Mouse (Mus musculus) heart, embryonic 15.5 days (tissue): Measurements from ENCODE around the gene Map3k11. TPM values are rescaled to one million over a fixed set of nuclear protein-coding genes. Genes with fewer than 3 reads are reported as not detected.
A peak's percentile ranks its signal among the peaks of the same experiment; 100 is the strongest.

ENCODE experiments used
- ATAC-seq: fragments of 200-750 bp; cut with Nextera tagmentation; replicated peaks from 2 replicates; pipeline ENCODE4 v1.8.0; 2017; ENCODE audit warnings: low read depth, moderate TSS enrichment; ENCODE audit not compliant: insufficient number of reproducible peaks, insufficient read depth, low FRiP score
- H3K27ac ChIP-seq: fragments of 300-500 bp; sonication (generic); 2 replicates; pipeline ENCODE4 v1.5.1; 2015; ENCODE audit warnings: mild to moderate bottlenecking, inconsistent platforms
- H3K27me3 ChIP-seq: fragments of 300-500 bp; sonication (generic); 2 replicates; pipeline ENCODE4 v1.6.1; 2015; ENCODE audit warnings: inconsistent platforms
- H3K36me3 ChIP-seq: fragments of 300-500 bp; sonication (generic); 2 replicates; pipeline ENCODE4 v1.6.1; 2015; ENCODE audit warnings: mild to moderate bottlenecking, inconsistent platforms
- H3K4me1 ChIP-seq: fragments of 300-500 bp; sonication (generic); replicated peaks from 2 replicates; pipeline ENCODE4 v1.6.1; 2015; ENCODE audit warnings: inconsistent platforms
- H3K4me2 ChIP-seq: fragments of 300-500 bp; sonication (generic); 2 replicates; pipeline ENCODE4 v1.6.1; 2015; ENCODE audit warnings: inconsistent platforms, mild to moderate bottlenecking, moderate library complexity
- H3K4me3 ChIP-seq: fragments of 300-500 bp; sonication (generic); 2 replicates; pipeline ENCODE4 v1.5.1; 2015; ENCODE audit warnings: mild to moderate bottlenecking, inconsistent platforms
- H3K9ac ChIP-seq: fragments of 300-500 bp; sonication (generic); 2 replicates; pipeline ENCODE4 v1.6.1; 2015; ENCODE audit warnings: mild to moderate bottlenecking, inconsistent platforms
- H3K9me3 ChIP-seq: fragments of 300-500 bp; sonication (generic); replicated peaks from 2 replicates; pipeline ENCODE4 v1.6.1; 2016; ENCODE audit warnings: inconsistent platforms
- WGBS: fragments of 180-500 bp; shearing (Covaris S2); methylation state at CpG from one replicate; pipeline ENCODE4 v1.1.7; 2015; ENCODE audit warnings: mixed read lengths; 5-methylcytosine and 5-hydroxymethylcytosine counted together
- polyA plus RNA-seq: library from polyadenylated mRNA; unstranded; fragments of >200 nt; fragmentation: Nextera tagmentation; extraction: Ambion mirVana; gene quantifications from 2 replicates; pipeline ENCODE4 v1.2.1, GENCODE M21; 2015

The Map3k11 gene
- polyA plus RNA-seq, 1 experiment from 2014 or later = 23.7 TPM

DNA sequence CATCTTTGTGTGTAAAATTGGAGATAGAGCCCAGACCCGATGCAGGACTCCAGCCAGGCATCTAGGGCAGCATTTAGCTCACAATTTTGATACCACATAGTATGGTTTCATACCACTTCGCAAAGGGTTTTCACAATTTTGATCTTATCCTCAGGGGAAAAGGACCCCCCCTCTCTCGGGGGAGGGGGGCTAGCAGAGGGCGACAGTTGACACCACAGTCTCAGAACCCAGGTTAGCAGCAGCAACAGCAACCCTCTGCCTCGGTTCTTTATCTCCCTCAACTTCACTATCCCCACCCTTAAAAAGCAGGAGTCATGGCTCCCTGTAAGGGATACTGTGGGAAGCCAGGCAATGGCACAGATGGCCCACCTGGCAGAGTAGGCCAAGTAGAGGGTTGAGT, 24.7 kb downstream of the Map3k11 start:
- ATAC-seq = no peak
- H3K27me3 ChIP-seq = no peaks in the 10 kb centered on the region
- H3K4me1 ChIP-seq = peaks cover 35% of the 10 kb centered on the region
- H3K4me2 ChIP-seq = peak overlapping the region; percentile 39
- H3K9ac ChIP-seq = 0 out of 2 replicates have a peak overlapping the region, but pooled peaks have one; percentile 1
- no peaks in the 10 kb centered on the region for H3K9me3 ChIP-seq
- peak overlapping the region; percentile 12 for H3K4me3 ChIP-seq
- peaks cover 84% of the 10 kb centered on the region for H3K36me3 ChIP-seq
- 68% methylated on average over 5 of the region's 5 CpGs for WGBS
- H3K27ac ChIP-seq = peak overlapping the region; percentile 52

DNA sequence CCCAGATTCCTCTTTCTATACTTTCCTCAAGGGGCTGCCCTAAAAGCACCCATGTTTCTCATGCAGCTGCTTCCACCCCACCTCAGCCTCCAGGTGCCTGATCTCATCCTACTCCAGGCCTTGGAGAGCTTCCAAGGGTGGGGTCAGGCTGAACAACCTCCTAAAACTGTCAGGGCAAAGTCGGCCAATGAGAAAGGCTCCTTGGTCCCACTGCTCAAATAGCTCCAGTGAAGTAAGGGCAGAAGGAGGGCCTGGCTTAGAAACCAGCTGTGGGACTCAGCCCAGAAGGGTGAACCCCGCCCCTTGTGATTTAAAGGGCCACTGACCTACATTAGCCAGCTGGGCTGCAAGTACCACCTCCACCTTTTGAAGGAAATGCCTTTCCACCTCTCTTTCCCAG, 25.2 kb downstream of the Map3k11 start:
- Histone ChIP-seq H3K4me3 (peak overlapping the region; percentile 12), H3K4me2 (peak overlapping the region; percentile 39)

DNA sequence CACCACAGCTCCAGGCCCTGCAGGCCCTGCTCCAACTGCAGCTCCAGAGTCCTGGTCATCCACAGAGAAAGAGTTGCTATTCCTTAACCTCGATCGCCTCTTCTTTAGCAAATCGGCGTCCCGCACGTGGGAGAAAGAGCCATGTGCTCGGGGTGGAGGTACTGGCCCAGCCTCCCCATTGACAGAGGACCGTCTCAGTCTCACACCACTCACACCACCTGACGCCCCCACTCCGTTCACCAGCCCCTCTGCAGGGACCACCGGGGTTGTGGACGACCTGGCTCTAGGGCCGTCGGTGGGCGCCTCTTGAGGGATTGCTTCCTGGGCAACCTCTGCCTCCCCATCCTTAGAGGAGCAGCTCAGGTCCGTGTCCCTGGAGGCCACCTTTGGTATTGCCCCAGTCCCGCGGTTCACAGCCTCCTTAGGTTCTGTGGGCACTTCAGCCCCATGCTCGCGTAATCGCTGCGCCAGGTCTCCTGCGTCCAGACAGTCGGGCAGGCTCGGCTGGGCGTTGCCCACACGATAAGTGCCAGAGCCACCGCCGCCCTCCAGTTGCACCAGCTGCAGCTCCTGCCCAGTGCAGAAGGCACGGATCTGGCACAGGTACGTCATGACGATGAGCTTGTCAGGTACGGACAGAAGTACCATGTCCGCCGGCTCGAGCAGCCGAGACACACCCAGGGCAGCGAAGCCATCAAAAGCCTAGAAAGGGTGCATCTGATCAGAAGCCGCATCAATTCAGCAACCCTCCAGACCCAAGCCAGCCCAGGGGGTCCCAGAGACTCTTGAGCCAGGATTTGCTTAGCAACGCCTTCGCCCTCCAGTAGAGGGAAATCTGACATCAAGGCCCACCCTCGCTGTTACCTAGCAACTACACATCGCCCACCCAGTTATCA, 27.5 kb downstream of the Map3k11 start:
- ATAC-seq = no peak
- H3K4me3 ChIP-seq = no peak overlapping the region
- H3K27me3 ChIP-seq = no peaks in the 10 kb centered on the region
- H3K4me1 ChIP-seq = peaks cover 35% of the 10 kb centered on the region
- no peak overlapping the region for H3K9ac ChIP-seq
- peaks cover 84% of the 10 kb centered on the region for H3K36me3 ChIP-seq
- peak overlapping the region; percentile 24; the same call in 1 of the 2 replicates for H3K27ac ChIP-seq
- no peak overlapping the region for H3K4me2 ChIP-seq
- no peaks in the 10 kb centered on the region for H3K9me3 ChIP-seq
- 46% methylated on average over 43 of the region's 43 CpGs for WGBS

More for the DNA sequence above, 25.2 kb downstream of the Map3k11 start:
- Histone ChIP-seq H3K4me1 (peaks cover 35% of the 10 kb centered on the region), H3K9me3 (no peaks in the 10 kb centered on the region), H3K36me3 (peaks cover 84% of the 10 kb centered on the region), H3K9ac (0 out of 2 replicates have a peak overlapping the region, but pooled peaks have one; percentile 1), H3K27ac (peak overlapping the region; percentile 52), H3K27me3 (no peaks in the 10 kb centered on the region)
- peak; percentile 71 for ATAC-seq
- 6% methylated on average over 2 of the region's 2 CpGs for WGBS

DNA sequence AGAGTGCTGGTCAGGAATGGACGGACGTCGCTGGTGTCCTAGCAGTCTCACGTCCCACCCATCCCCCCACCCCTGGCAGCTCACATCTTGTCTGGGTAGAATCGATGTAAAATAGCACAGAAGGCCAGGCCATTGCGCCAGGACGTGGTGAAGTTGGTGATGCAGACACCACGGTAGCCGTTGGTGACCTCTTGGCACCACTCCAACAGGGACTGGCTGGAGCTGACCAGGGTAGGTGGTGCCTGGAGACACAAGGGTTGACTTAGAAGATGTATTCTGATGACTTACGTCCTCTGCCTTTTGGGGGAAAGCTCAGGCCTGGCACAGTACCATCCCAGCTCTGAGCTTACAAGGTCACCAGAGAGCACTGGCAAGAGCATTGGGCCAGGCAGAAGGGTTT, 28.4 kb downstream of the Map3k11 start:
- H3K9ac ChIP-seq = no peak overlapping the region
- H3K4me1 ChIP-seq = peaks cover 31% of the 10 kb centered on the region
- no peaks in the 10 kb centered on the region for H3K9me3 ChIP-seq
- no peaks in the 10 kb centered on the region for H3K27me3 ChIP-seq
- H3K4me3 ChIP-seq = no peak overlapping the region
- WGBS = 49% methylated on average over 10 of the region's 10 CpGs
- H3K27ac ChIP-seq = no peak overlapping the region
- ATAC-seq = no peak
- peaks cover 85% of the 10 kb centered on the region for H3K36me3 ChIP-seq
- no peak overlapping the region for H3K4me2 ChIP-seq

DNA sequence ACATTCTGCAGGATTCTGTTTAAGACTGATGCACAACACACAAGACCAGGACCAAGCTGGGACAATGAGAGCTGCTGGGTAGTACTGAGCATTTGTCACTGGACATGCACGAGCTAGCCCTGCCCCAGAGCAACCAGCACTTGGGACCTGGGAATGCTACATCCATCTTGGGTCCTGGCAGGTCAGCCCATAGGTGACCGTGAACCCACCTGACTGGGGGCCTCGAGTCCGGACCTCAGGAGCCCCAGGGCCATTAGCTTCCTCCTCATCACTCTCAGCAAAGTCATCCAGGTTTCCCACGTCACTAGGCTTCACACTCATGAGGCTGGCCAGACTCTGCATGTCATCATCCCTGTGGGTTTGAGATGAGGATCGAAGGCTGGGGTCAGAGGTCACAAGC, 32.7 kb downstream of the Map3k11 start:
- no peak for ATAC-seq
- H3K4me2 ChIP-seq = no peak overlapping the region
- H3K4me3 ChIP-seq = no peak overlapping the region
- WGBS = 84% methylated on average over 6 of the region's 6 CpGs
- H3K4me1 ChIP-seq = peaks cover 43% of the 10 kb centered on the region
- H3K9ac ChIP-seq = no peak overlapping the region
- no peak overlapping the region for H3K27ac ChIP-seq
- H3K27me3 ChIP-seq = no peaks in the 10 kb centered on the region
- peaks cover 61% of the 10 kb centered on the region for H3K36me3 ChIP-seq
- no peaks in the 10 kb centered on the region for H3K9me3 ChIP-seq

DNA sequence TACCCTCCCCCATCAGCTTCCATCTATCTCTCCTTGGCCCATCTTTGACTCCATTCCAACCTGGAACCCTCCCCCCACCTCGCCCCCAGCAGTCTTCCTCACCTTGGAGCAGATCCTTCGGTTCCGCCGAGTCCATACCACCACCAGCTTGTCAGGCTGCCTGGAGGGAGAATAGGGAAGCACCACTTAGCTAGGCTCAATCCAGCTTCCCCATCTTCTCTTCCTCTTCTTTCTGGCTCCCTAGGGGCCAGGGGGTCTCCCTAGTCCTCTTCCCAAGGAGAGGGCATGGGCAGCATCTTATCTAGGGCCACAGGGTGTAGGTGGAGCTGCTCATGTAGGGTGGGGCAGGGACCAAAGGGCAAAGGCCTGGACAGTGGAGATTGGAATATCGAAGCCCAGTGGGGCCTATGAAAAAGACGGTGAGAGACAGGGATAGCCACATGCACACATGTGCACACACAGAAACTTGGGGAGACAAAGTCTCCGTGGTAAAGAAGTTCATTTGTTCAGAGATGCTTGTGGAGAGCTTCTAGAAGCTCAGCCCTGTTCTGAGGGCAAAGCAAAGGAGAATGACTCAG, 34.4 kb downstream of the Map3k11 start:
- H3K27ac ChIP-seq = no peak overlapping the region
- no peaks in the 10 kb centered on the region for H3K27me3 ChIP-seq
- no peak overlapping the region for H3K4me2 ChIP-seq
- no peak for ATAC-seq
- H3K4me1 ChIP-seq = peaks cover 47% of the 10 kb centered on the region
- H3K4me3 ChIP-seq = no peak overlapping the region
- H3K9ac ChIP-seq = no peak overlapping the region
- 83% methylated on average over 7 of the region's 7 CpGs for WGBS
- H3K36me3 ChIP-seq = peaks cover 49% of the 10 kb centered on the region
- H3K9me3 ChIP-seq = no peaks in the 10 kb centered on the region

DNA sequence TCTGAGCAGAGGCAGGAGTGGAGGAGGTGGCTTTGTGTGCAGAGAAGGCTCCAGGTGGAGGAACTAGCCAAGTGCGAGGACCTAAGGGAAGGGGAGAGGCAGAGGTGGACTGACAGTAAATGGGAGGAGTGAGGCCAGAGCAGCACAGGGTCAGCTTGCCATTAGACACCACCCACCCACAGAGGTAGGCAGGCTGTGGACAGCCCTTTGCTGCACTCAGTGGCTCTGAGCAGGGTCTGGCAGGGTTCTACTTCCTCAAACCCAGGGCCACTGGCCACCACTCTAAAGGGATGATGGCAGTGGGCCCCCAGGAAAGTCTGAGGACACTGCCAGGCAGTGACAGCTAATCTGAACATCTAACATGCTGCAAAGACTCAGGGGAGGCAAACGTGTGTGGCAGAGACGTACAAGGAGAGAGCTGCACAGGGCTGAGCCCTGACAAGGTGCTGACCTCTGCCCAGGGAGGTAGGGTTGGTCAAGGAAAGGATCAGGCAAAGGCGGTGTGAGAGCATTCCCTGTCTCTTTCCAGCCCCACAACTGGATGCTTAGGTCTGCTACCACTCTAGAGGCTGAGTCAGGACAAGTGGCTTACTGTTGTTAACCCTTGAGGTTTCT, 35.5 kb downstream of the Map3k11 start:
- WGBS = 32% methylated on average over 4 of the region's 4 CpGs
- H3K9me3 ChIP-seq = no peaks in the 10 kb centered on the region
- H3K9ac ChIP-seq = peak overlapping the region; percentile 72
- ATAC-seq = no peak
- peaks cover 41% of the 10 kb centered on the region for H3K36me3 ChIP-seq
- peak overlapping the region; percentile 93 for H3K27ac ChIP-seq
- H3K4me1 ChIP-seq = peaks cover 56% of the 10 kb centered on the region
- peak overlapping the region; percentile 78 for H3K4me3 ChIP-seq
- H3K4me2 ChIP-seq = peak overlapping the region; percentile 84
- H3K27me3 ChIP-seq = no peaks in the 10 kb centered on the region

DNA sequence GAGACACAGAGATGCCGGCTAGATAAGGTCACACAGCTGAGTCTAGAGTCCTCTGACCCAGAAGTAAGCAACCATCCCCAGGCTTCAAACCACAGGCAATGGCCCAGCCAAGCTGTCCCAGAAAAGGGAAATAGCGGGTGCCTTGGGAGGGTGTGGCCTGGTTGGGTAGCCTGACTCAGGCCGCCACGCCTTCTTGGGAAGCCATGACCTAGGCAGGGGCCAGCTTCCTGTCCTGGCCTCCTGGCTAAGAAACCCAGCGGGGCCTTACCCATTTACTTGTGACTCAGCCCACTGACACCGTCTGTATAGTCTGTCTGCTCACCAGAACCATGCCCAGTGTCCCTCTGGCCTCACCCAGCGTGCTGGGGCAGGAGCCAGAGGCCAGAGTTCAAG, 36.0 kb downstream of the Map3k11 start:
- H3K27me3 ChIP-seq = no peaks in the 10 kb centered on the region
- H3K4me2 ChIP-seq = peak overlapping the region; percentile 84
- ATAC-seq = peak; percentile 25
- H3K9ac ChIP-seq = peak overlapping the region; percentile 72
- H3K36me3 ChIP-seq = peaks cover 36% of the 10 kb centered on the region
- peak overlapping the region; percentile 78 for H3K4me3 ChIP-seq
- peaks cover 56% of the 10 kb centered on the region for H3K4me1 ChIP-seq
- no peaks in the 10 kb centered on the region for H3K9me3 ChIP-seq
- 27% methylated on average over 7 of the region's 7 CpGs for WGBS
- peak overlapping the region; percentile 93 for H3K27ac ChIP-seq

DNA sequence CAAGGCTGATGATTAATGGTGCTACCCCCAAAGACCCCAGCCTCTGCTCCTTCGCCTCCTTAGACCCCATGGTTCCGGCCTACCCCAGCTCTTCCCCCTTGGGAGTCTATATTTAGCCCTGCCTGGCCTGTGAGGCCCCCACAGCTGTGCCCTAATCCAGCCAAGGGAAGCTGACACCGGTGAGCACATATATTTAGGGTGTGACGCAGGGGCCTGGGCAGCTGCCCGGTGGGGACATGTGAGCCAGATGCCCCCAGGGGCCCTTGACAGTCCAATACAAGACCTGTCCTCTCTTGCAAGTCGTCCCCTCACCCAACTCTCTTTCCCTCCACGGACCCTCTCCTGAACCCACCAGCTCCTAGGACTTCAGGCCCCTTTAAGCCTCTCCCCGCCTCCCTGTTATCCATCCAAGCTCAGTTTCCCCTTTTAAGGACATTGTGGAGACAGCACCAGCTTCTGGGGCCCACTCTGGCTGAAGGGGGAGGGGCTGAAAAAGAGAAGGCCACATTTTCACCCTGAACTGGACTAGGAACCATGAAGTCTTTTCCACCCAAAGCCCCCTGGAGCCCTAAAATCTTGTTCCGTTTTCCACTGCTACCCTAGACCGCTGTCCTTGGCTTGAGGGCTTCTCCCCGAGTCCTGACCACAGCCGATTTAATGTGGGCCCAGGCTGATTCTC, 36.6 kb downstream of the Map3k11 start:
- Histone ChIP-seq H3K36me3 (peaks cover 31% of the 10 kb centered on the region), H3K4me1 (peaks cover 62% of the 10 kb centered on the region)

DNA sequence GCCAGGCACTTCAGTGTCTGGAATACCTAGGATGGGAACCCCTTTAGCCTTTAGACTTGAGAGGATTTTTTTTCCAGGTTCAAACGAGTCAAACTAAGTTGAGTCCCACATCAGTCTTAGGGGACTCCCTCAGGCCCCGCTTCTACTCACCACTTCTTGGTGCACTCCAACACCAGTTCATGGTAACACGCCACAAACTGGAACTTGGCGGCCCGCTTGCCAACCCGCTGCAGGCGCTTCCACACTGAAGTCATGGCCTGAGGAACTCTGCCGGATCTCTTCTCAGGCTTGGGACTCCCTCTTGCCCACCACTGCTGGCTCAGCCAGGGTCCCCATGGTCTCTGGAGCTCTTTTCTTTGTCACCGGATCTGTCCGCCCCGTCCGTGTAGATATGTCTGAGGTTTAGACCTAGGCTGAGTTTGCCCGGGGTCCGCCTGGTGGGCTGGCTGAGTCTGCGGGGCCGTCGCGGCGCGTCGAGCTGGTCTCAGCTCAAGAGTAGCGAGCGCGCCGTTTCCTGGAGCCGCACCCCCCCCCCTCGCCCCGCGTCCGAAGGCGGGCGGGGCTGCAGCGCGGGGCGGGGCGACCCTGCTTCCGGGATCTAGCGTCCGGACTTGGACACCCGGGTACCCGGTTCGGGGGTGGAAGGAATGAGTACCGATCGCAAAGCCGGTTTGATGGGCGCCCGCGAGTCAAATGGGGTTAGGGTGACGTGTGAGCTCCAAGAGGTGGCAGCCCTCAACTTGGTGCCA, 37.4 kb downstream of the Map3k11 start, which contains the start of gene Ehbp1l1:
Gene Ehbp1l1 (minus strand): TSS at position 551 of the 749 bp plus-strand sequence.
- Histone ChIP-seq H3K27me3 (no peaks in the 10 kb centered on the region), H3K4me2 (peak within 1 kb of the TSS; percentile 84), H3K4me3 (peak within 1 kb of the TSS; percentile 78), H3K4me1 (peaks cover 70% of the 10 kb centered on the region), H3K36me3 (peaks cover 27% of the 10 kb centered on the region), H3K9ac (peak within 1 kb of the TSS; percentile 72), H3K27ac (peak within 1 kb of the TSS; percentile 93), H3K9me3 (no peaks in the 10 kb centered on the region)
- peak; percentile 29; the same call in 1 of the 2 replicates for ATAC-seq
- WGBS = 2% methylated on average over 49 of the region's 49 CpGs

More for the DNA sequence above, 36.6 kb downstream of the Map3k11 start:
- H3K4me2 ChIP-seq = peak overlapping the region; percentile 84
- H3K27me3 ChIP-seq = no peaks in the 10 kb centered on the region
- ATAC-seq = peak; percentile 85
- H3K9me3 ChIP-seq = no peaks in the 10 kb centered on the region
- peak overlapping the region; percentile 78 for H3K4me3 ChIP-seq
- H3K9ac ChIP-seq = peak overlapping the region; percentile 72
- 17% methylated on average over 12 of the region's 12 CpGs for WGBS
- peak overlapping the region; percentile 93 for H3K27ac ChIP-seq
